Mouse (Mus musculus): Measurements from ENCODE around the gene Traf3.

Gene Traf3

DNA sequence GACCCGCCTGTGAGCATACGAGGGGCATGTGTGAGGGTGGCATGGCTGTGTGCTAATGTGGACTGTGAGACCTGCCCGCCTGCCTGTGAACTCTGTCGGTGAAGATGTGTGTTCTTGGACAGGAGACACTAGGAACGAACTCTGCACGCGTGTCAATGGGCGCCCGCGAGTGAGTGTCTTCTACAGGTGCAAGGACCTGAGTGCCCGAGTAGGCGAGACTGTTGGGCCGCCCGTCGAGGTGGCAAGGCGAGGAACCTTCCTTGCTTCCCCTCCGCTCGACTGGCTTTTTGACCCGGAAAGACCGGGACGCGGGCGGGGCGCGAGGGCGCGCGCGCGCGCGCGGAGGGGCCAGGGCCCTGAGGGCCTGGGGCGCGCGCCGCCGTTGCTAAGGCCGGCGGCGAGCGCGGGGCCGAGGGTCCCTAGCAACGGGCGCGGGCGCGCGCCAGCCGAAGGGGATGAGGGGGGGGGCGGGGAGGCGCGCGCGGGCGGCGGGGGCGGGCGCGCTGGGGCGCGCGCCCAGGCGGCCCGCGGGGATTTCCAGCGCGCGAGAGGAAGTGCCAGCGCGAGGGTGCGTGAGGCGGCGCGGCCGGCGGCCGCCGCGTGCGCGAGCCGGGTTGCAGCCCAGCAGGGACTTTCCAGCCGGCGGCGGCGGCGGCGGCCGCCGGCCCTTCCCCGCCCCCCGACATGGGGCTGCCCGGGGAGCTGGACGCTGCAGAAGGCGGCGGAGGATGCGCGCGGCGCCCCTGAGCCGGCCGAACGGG, at the start of gene Traf3:
Traf3 (plus strand) TSS at position 540 of the 761 bp plus-strand sequence.
- ATAC-seq (ENCODE audit: low TSS enrichment): no peak

DNA sequence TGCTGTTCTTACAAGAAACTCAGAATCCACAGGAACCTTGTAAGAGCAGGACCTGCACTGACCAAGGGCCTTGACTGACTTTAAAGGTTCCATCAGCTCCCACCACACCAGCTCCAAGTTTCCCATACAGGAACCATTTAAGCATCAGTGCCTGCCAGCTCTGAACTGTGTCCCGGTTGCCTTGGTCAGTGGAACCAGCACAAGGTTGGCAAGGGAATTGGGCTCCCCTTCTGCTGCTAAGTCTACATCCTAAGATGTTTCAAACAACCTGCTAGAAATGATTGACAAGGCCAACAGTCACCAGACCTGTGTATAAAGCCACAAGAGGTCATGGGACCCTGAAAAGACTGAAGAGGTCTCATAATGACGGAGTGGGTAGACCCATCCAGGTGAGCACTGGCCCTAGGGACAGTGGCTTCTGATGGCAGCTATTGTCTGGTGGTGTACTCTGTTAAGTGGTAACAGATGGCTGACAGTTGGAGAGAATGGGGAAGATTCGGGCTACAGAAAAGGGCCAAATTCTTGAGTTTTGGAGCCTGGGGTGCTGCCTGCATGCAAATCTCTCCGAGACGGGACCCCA, 46.6 kb upstream of the Traf3 start:
- ATAC-seq (ENCODE audit: low TSS enrichment): no peak

DNA sequence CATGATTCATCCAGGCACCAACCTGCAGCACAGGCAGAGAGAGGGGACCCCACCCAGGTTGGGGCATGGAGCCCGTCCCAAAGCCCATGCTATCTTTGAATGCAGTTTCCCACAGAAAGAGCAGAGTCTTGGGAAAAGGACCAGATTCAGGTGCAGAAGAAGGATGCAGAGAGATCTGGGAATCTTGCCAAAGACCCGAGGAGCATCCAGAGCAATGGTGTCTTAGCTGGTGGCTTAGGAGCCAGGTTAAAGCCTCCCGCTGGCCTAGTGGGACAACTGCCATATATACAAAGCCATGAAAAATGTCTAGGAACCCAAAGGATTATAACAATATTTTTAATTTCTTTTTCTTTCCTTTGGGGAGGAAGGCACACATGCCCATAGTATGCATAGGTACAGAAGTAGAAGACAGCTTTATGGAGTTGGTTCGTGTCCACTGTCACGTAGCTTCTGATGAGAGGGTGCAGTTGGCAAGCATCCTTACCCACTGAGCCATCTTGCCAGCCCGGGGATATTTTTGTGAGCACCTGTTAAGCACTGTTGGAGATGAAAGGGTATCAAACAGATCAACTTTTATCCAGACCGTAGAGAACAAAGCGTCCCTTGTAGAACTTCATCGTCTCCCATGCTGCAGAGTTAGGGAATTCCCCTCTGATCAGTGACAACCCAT, 45.1 kb upstream of the Traf3 start:
- no peak for ATAC-seq (ENCODE audit: low TSS enrichment)

DNA sequence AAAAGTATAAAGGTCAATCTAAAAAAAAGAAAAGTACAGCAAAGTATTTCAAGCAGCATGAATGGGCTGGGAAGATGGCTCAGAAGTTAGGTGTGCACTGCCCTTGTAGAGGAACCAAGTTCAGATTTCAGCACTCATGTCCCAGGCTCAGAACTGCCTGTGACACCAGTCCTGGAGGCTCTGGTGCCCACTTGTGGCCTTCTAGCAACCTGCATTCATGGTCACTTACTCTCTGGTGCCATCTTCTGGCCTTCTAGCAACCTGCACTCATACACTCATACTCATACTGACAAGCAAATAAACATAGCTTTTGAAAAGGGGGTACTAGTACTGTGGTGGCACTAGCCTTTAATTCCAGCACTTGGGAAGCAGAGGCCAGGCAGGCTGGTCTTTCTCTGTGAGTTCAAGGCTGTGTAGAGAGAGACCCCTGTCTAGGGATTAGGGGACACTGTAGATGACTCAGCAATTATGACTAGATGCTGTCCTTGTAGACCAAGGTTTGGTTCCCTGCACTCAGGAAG, 43.8 kb upstream of the Traf3 start:
- ATAC-seq (ENCODE audit: low TSS enrichment): no peak

DNA sequence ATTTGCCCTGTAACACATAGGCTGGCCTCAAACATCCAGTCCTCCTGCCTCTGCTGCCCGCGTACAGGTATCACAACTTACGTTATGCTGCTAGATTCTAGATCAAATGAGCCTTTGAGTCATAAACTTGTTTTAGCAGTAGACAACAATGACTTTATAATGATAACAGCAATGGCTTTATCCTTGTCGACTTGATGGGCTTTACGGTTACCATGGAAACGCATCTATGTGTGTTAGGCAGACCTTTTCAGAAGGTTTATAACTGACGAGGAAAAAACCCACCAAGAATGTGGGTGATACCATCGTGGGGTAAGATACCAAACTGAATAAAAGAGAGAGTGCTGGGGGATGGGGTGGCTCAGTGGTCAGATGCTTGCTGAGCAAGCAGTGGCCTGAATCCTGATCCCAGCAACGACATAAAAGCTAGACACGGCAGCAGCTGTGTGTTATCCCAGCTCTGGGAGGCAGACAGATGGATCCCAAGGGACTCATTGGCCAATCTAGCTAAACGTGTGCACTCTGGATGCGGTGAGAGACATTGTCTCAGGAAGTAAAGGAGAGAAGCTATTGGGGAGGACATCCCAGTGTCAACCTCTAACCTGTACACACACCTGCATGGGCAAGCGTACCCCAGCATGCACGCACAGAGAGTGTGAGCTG, 41.4 kb upstream of the Traf3 start:
- no peak for ATAC-seq (ENCODE audit: low TSS enrichment)

DNA sequence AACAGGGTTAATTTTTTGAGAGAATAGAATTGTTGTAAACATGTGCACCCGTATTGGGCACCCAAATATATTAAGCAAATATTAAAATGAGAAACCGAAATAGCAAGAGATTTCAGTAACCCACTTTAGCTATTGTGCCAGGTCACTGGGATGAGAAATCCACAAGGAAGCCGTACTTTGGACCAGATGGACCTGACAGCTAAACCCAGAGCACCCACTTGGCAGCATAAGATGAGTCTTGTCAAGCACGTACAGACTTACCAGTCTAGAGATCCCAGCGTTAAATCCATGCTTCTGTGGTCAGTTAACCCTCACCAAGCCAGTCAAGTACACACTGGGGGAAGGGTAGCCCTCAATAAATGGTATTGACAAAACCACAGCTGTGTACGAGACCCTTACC, 40.5 kb upstream of the Traf3 start:
- ATAC-seq (ENCODE audit: low TSS enrichment): no peak

DNA sequence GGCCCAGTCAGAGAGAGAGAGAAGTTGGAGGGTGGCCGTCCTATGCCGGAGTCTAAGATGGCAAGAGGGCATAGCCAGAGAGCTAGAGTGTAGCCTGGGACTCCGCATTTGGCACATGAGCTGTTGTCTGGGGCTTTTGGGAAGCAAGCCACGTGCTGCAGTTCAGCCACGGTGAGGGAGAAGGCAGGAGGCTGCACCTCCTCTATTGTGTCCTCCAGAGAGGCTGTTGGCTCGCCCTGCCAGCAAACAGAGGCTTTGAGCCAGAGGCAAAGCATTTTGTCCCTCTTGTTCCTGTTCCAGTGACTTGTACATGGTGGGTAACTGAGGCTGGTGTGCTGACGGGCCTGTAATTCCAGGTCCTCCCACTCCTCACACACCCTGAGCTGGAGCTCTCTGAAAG, 32.0 kb upstream of the Traf3 start:
- ATAC-seq (ENCODE audit: low TSS enrichment): no peak

DNA sequence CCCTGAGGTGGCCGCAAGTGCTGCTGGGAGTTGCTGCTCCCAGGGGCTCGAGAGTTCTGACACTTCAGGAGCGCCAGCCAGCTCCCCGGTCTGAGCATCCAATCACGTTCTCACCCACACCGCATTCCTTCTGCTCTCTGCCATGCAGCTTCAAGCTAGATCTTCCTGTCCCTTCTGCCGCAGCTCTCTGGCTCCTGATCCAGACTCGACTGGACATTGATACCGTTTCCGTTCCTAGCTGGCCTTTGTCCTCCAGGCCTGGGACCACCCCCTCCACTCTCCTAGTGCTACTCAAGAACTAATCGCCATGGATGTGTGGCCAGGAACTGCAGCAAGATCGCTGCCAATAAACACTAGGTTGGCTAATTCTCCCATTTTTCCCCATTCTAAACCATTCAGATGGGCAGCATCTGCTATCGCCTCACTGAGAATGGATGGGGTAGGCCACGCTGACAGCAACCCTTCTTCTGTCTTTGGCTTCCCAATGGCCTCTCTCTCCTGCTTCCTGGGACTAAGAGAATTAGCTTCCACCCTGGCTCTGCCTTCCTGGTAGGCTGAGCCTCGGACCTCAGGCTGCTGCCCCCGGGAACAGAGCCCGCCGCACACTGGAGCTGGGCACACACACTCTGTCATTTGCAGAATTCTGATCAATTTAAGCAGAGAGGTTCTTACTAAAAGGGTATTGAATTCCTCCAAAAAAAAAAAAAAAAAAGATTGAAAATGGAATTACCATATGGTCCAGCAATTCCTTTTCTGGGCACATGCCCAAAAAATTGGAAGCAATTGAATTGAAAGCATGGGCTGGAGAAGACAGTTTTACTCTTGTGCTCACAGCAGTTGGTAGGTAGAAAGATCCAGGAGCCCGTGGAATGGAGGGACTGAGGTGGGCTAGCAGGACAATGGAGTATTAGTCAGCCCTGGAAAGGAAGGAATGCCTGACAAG, 31.1 kb upstream of the Traf3 start:
- ATAC-seq (ENCODE audit: low TSS enrichment): peak; percentile 16; the same call in 1 of the 2 replicates

DNA sequence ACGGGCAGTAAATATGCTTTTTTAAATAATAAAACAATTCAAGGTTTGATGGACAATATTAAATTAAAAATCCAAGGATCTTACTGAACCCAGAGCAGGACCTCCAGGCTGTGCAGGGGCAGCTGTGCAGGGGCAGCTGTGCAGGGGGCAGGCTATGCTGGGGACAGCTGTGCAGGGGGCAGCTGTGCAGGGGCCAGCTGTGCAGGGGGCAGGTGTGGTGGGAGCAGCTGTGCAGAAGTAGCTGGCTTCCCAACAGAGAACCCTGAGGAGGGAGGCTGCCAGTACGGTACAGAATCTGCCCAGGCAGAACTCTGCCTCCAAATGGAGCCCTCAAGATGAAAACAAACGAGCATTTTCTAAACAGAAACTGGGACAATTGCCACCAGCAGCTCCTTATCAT, 30.2 kb upstream of the Traf3 start:
- no peak for ATAC-seq (ENCODE audit: low TSS enrichment)

DNA sequence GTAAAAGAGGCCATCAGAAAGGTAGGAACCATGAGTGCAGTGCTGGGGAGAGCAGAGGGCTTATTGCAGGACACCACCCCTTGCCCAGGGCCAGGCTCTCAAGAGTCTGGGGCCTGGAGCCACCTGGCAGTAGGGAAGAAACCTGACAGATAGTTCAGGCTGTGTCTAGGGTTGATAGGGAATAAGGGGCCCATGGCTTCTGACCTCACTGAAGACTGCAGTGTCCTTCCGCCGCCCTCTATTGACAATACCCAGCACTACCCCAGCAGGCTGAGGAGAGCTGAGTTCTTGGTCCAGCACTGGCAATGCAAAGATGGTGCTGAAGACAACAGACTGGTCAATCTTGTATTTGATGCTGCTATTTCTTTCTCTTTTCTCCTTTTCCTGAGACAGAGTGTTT, 29.1 kb upstream of the Traf3 start:
- no peak for ATAC-seq (ENCODE audit: low TSS enrichment)

DNA sequence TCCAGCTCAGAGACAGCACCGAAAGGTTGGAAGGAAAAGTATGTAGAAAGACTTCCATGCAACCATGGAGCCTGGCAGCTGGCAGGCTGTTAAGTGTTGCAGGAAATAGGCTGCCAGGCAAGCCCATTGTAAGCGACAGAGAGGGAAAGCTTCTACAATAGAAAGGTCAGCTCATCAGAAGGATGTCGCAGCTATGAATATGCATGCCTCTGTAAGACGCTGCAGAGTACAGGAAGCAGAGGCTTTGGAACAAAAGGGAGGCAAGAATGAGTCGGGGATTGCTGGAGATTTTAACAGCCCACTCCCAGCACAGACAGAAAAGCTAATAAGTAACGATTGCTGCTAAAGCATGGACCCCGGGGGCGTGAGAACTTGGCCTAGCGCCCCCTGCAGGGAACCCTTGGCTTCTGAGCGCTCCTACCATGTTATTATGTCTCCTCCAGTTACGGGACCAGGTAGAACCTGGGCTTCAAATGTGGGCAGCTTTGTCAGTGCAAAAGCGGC, 23.1 kb upstream of the Traf3 start:
- peak; percentile 67; the same call in 1 of the 2 replicates for ATAC-seq (ENCODE audit: low TSS enrichment)

DNA sequence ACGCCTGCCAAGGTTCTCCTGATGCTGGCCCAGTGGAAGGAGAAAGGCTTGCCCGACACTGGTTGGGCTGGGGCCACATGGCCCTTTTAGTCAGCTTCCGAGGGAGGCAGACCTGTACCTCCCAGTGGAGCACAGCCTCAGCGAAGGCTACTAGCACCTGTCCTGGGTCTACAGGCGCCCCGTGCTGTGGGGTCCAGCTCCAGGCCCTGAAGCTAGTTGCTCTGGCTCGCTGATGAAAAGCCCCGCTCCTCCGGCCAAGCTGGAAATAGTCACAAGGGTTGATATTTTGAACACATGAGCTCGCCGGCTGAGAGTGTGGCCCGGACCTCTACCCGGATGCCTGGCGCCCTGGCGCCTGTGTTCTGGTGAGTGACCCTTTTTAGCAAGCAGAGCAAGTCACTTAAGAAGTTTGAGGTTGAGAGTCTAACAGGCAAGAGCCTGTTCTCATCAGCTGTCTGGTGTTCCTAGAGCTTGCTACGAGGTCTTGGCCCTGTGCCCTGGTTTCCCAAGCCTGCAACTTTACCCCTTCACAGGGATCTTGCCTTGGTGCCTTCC, 22.6 kb upstream of the Traf3 start:
- ATAC-seq (ENCODE audit: low TSS enrichment): no peak; the same call in 1 of the 2 replicates

DNA sequence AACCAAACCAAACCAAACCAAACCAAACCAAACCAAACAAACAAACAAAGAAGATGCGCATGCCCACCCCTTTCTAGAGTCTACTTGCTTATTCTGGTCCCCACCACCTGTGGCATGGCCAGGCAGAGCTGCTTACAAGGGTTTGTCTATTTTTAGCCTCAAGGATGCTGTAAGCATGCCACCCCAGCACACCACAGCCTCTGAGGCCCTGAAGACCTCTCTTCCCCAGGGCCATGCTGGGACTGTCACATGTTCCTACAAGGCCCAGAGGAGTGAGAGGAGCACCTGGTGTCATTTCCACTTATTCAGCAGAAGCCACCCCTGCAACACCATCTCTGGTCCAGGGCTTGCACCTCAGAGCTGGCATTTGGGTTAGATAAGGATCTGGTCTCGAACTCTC, 21.6 kb upstream of the Traf3 start:
- ATAC-seq (ENCODE audit: low TSS enrichment): no peak

DNA sequence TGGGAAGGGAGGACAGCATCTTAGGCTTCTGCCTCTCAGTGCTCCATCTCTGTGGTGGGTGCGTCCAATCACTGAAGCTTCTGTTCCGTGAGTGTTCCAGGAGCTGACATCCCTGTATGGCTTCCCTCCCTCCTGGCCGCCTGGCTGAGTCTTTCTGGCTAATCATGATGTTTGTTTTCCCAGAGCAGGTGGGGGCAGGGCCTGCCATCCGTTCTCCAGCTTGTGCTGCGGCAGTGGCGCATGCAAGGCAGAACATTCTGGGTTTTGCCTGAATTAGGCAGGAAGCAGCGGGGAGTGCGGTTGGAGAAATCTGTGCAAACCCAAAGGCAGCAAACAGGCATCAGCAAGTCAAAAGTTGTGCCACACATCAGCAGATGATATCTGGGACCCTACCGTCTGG, 20.9 kb upstream of the Traf3 start:
- peak; percentile 74 for ATAC-seq (ENCODE audit: low TSS enrichment)

DNA sequence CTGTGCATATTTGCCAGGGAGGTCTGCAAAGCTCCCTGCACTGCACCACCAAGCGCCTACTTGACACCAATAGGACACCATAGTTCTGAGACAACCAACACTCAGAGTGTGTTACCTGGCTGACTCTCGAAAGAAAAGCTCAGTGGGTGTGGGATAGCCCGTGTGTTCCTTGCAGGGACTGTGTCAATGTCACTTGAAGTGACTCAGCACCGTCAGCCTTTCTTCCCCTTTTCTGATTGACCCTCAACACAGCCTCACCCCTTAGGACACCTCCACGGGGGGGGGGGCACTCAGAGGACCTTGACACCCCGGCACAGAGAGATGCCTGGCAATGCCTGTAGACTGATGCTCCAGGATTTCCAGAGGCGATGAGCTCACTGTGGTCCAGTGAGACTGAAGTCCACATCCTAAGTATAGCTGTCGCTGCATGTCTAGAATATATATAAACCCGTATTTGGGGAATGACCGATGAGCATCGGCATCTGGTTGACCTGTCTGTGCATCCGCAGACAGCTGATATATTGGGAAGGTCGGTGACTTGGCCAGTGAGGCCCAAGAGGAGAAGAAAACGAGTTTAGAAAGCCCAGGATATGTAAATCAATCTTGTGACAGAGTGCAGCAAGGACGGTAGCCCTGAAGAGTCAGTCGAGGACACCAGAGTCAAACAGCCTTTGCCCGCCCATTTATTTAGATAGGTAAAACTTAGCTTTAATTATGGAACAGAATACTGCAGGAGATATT, 16.5 kb upstream of the Traf3 start:
- ATAC-seq (ENCODE audit: low TSS enrichment): no peak

DNA sequence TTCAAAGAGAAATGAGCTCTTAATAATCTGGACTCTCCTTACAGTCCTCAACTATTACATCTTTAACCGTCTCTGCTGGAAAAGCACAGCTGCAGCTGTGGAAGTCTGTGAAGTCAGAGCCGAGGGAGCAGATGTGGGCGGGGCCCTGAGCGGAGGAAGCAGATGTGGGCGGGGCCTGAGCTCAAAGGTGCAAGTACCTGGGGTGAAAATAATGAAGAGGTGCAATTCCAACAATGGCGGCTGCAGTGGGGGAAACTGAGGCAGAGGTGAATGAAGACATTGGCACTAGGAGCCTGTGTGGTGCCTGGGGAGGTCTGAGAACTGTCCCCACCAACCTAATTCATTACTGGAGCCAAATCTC, 16.0 kb upstream of the Traf3 start:
- no peak for ATAC-seq (ENCODE audit: low TSS enrichment)

DNA sequence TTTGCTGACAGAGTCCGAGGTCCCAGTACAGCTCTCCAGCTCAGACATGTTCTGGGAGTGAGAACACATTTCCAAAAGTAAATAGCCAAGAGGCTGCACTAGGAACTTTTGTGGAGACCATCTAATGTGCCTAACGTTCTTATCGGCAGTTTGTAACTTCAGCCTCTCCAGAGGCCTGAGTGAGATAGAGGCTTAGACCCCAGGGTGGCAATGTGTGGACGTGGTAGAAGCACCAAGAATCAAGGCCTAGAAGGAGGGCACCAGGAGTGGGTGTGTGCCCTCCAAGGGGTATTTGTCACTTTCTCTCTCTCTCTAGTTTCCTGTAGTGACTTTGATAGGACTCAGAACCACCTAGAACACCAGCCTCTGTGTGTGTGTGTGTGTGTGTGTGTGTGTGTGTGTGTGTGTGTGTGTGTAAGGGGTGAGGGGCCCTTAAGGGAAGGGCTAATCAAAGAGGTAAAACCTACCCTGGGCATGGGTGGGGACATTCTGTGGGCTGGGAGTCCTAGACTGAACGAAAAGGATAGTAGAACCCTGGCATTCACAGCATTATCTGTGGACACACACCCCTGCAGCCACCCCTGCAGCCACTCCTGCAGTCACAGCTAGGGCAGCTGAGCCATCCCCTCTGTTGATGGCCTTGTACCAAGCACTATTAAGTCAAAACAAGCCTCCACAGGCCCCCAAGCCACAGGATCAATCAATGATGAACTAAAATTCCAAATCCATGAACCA, 14.6 kb upstream of the Traf3 start:
- ATAC-seq (ENCODE audit: low TSS enrichment): no peak

DNA sequence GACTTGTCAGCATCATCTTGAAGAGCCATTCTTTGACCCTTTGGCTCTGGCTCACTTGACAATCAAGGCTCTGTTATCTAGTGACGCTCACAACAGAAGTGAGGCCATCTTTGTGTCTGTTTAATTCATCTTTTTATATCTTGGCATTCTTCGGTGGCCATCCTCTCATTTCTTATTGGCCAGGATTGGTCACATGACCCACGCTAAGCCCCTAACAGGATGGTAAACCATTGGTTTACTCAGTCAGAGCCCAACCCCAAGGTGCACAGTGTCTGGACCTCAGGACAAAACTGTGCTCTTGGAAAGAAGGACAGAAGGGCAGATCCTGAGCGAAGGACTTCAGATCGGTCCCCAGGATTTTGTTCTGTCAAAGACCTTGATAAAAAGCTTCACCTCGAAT, 13.6 kb upstream of the Traf3 start:
- no peak for ATAC-seq (ENCODE audit: low TSS enrichment)

DNA sequence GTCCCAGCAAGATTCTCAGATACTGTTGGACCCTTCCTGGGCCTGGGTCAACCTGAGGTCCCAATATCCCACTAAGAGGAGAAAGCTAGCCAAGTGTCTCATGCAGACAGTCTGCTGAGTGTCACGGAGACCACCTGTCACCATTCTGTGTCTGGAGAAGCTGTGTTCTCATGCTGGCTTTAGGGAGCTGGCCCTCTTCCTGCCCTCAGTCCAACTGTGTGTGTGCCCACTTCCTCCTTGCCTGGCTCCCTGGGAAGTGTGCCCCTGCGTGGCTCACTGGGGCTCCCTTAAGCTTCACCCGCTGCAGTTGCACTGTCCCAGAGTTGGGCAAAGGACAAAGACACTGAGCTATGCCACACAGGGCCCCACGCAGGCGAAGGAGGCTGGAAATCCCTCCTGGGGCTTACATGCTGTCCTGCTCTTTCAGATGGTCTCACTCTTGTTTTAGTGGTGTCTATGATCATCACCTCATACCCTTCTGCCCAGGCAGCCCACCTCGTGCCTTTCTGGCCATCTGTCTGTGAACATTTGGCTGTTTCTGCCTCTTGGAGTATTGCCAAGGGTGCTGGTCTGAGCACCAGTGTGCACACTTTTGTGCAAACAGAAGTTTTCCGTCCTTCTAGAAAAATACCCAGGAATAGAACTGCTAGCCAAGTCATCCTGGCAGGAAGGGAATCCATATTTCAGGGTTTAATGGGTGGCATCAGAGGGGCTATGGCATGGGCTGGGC, 13.0 kb upstream of the Traf3 start:
- no peak for ATAC-seq (ENCODE audit: low TSS enrichment)

Measured in frontal cortex, adult (tissue).